Mouse (Mus musculus) embryo, embryonic 11 days (tissue): ENCODE results near the gene Gabrb1.
"Not testable (repeated sequence)": the region's sequence is repeated elsewhere in the genome, so short reads cannot be mapped to it uniquely, and the experiment has no call there.

Source experiments
- DNase-seq: peaks from one replicate; pipeline ENCODE4 v3.0.0-alpha.2; 2015

The Gabrb1 gene

DNA sequence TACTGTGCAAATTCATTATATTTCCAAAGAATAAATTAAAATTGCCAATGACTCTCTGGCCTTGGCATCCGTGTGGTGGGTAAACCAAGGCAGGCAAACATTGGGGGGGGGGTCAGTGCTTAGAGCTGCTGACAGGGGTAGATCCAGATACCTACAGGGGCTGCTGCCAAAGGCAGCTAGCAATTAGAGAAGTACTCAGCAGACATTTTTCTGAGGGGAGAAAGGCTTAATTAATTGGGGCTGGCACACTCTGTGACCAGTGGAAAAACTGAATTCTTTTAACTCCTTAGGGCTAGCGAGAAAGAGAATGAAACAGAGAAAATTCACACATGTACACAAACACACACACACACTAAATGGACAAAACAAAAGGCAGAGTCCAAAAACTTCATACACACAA, 388.3 kb downstream of the Gabrb1 start:
- no peak for DNase-seq

DNA sequence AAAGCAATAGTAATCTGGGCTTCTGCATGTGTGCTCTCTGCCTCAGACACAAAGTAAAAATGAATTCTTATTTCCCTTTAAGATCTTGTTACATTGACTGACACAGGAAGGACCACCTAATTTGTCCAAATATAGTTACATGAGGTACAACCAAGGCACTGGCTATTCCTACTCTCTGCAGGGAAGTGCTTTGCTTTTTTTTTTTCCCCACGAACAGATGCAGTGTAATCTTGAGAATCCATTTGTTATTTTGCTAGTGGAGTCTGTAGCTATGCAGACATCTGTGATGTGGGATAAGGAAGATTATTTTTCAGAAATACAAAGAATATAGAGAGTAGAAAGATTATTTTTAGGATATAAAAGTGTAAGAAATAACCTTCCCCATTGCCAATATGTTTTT, 406.2 kb downstream of the Gabrb1 start:
- no peak for DNase-seq

DNA sequence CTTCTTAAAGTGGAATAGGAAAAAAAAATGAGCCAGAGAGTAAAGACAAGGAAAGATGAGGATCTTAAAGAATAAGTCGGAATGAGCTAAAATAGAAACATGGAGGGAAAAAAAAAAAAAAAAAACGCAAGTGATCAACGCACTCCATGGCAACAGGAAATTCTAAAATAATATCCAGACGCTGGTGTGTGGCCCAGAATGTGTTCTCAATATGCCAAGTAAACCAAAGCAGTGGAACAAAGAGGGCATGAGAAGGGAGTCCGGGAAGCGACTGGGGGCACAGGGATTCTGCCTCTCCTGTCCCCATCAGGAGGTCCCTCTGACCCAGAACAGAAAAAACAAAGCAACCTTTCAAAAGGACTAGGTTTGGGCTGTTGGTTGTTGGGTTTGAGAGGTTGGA, 410.9 kb downstream of the Gabrb1 start:
- DNase-seq = peak; percentile 2

DNA sequence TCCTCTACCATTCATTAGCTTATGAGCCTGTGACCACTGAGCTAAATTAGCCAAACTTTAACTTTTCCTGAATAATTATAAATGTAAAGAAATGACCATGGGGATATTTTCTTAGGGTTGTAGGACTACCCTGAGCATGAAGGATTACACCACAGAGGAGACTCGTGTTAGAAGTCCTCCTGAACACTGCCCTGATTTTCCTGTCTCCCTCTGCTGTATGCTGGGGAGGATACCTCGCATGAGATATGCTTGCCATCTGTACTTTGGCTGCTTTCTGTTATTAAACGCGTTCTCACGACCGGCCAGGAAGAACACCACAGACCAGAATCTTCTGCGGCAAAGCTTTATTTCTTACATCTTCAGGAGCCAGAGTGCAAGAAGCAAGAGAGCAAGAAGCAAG, 411.5 kb downstream of the Gabrb1 start:
- not testable (repeated sequence) for DNase-seq

DNA sequence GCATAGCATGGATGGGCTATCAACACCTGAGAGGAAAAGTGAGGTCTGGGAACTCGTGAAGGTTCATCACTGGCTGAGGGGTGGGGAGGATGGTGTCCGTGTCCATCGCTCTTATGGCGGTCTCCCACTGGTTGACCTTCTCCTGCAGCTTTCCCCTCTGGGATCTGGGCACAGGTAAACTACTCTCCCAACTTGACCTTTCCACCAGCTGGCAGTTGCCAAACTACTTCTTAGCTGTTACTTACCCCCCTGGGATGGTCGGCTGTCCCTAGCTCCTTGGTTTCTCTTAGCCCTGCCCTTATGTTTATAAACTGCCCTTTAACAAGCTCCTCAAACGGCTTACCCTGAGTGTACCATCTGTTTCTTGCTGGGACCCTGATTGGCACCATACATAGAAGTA, 418.9 kb downstream of the Gabrb1 start:
- DNase-seq = no peak

DNA sequence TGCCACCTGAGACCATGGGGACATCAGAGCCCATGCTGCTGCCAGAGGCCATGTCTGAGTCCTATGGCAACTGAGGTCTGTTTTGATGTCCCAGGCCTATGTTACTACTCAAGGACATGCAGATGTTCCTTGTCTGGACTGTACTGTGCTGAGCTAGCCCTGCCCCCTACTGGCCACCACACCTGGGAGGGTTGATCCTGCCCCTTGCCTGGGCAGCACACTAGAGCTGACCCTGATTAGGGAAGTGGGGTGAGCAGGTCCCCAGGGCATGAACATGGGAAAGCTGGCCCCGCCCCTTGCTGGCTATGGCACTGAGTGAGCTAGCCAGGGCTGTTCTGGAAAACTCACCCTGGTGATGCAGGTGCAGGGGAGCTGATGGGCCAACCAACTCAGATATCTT, 428.6 kb downstream of the Gabrb1 start:
- DNase-seq = no peak

DNA sequence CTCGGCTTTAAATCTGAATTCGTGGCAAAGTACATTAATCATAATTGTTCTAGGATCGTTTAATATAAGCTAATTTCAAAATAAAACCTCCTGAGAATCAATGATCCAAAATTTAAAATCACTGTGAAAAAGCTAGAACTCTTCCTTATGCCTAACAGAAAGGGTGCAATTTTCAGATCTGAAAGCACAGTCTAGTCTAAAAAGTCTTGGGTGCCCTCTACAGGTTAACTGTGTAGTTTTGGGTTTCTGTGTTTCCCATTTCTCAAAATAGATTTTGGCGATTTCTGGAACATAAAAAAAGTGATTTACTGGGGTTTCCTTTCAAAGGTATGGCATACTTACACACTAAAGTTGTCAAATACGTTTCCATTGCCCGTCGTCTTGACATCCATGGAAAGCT, 436.7 kb downstream of the Gabrb1 start:
- DNase-seq = peak; percentile 63

DNA sequence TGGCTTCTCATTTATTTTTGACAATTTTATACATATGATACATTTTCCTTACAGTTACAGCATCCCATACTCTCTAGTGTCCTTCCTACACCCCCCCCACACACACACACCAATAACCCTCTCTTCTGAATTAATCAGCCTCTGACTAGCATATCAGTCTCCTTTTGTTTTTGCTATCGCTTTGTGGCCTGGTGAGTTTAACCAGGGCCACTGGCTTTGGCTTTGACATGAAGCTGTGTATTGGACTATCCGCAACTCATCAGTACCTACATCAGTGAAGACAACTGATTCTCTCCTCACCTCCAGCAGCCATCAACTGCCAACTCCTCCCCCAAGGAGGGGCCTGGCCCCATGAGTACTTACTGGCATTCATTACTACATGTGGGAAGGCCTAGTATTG, 437.1 kb downstream of the Gabrb1 start:
- DNase-seq = no peak

DNA sequence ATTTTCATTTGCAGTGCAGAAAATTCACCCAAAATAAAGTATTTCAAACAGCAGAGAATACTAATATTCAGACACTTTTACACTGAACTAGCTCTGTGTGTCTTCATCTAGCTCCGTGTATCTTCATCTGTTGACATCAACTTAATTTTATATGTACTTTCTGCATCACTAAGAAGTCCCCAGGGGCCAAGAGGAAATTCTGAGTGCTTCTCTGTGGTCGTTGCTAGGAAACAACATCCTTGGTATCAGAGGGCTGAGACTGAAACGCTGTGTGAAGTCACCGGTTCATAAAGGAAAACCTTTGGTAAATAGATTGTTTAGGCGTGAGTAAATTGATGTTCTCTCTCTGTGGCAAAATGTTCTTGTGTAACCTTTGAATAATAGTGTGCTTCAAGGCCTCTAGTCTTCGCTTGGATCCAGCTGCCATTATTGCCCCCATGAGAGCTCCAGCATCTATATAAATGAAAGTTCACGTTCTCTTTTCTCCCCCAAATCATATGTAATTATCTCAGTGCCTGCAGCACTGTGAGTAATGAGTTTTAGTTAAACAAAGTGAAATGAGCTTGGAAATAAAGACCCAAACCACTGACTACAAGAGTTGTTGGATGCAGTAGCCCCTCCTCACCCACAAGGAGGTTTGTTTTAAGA, 446.5 kb downstream of the Gabrb1 start:
- no peak for DNase-seq

DNA sequence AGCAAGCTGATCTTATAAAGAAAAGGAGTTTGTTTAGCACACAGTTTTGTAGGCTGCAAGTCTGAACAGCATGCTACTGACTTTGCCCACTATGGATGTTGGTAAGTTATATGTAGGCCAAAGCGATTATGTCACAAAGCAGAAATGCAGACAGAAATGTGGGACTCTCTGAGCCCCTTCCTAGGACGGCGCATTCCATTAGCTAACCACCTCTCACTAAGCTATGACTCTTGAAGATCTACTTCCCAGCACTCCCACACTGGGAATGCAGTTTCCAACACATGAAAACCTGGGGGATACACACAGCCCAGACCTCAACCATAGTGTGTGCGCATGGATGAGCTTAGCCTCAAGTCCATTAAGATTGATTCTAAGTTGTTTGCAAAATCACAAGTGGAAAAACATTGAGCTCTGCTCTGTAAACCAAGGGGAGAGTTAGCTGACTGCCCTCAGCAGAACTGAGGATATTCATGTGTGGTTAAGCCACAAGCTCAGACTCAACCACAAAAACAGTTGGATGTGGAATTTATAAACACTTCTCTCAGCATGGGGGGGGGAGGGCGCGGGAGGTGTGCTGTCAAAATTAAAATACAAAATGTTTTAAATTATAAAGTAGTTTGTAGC, 464.6 kb downstream of the Gabrb1 start:
- DNase-seq = no peak

DNA sequence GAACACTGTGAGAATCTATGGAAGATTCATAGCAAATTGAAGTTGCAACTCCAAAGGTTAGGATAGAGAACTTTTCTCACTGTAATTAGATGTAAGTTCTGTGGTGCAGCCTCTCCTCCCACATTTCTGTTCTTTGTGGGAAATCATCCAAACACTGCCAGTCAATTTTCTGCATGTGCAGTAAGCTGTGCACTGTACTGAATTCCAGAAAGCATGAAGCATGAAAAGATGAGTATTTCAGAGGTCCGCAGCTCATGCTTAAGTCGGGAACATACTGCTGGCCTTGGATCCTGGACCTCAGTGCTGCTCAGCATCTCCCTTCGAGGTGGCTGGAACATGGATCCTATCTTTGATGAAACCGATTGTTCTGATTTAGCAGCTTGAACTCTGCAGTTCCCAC, 468.8 kb downstream of the Gabrb1 start:
- DNase-seq = no peak

DNA sequence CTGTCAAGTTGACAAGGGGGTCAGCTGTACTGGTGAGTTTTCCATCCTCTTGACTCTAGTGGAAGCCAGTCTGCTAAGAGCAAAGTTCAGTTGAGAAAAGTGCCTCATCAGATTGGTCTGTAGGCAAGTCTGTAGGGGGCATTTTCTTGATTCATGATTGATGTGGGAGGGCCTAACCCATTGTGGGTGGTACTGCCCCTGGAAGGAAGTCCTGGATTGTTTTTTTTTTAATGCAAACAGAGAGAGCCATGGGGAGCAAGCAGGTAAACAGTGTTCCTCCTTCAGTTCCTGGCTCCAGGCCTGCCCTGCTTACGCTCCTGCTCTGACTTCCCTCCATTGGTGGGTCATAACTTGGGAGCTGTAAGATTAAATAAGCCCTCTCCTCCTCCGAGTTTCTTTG, 476.0 kb downstream of the Gabrb1 start:
- DNase-seq = no peak

DNA sequence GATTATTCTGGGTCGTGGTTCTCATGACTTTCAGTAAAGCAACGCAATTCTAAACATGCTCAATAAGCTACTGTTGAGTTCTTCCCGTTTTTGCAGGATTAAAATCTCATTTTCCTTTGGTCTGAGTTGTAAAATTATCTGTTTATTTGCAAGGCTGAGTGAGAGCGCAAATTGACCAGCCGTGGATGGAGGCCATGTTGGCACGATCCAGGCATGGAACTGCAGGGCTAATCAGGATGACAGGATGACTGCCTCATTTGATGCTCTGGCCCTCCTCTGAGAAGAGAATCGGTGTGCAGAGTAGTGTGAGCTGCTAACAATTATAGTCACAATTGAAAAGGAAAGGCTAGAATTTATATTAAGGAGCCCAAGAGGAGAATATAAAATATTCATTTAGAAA, 480.3 kb downstream of the Gabrb1 start:
- no peak for DNase-seq

DNA sequence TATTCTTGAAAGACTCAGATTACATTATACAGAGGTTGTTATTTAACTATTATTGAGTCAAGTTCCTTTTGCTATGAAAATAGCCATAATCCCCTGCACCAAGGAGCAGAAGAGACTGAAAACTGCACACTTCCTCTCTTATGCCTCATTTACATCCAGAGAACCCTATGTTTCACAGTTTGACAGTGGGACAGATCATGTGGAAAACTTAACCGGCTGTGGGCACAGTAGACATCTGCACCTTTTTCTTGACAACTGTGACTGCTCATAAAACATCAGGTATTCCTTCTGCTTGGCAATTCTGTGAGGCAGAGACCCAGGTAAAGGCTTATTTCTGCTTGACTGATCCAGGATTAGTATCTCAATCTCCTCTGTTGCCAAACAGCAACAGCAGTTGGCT, 481.7 kb downstream of the Gabrb1 start:
- no peak for DNase-seq

DNA sequence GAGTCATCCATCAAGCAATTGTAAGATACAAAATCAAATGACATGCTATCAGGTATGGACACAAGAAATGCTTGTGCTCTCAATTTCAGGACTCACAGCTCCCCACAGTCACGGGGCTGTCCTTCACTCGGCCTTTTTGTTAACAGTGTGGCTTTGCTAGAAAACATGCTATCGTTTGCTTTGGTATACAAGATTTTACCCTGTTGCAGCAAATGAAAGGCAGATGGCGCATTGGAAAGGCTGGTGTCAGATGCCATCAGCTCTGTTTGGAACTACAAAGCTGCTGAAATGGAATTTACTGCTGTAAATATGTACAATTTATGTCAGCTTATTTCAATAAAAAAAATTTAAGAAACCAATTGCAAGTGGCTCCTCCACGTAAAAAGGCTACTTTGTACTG, 490.8 kb downstream of the Gabrb1 start:
- peak; percentile 23 for DNase-seq

DNA sequence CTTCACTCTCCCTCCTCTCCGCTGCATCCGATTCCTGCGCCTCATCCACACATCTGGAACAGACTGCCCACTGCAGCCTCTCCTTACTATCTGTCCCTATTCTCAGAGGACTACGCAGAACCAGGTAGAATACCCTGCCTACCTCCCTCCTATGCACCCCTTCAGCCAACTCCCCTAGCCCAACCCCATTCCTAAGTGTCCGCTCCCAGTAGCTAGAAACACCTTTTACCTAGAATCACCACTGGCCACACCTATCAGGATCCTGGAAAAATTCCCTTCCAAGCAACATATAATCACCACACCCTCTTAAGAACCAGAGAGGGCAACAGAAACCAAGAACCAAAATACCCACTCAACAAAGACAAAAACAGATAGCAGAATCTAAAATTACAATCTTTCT, 493.0 kb downstream of the Gabrb1 start:
- DNase-seq = no peak

DNA sequence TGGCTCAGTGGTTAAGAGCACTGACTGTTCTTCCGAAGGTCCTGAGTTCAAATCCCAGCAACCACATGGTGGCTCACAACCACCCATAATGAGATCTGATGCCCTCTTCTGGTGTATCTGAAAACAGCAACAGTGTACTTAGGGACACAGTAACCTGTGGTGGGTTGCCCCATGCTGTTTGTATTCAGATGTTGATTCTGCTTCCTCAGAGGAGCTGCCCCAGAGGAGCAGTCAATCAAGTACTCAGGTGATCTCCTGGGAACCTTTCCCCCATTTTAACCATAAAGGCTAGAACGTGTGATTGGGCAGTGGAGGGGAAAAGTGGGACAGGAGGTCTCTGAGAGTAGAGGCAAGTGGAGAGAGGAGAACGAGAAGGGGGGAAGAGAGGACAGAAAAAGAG, 497.8 kb downstream of the Gabrb1 start:
- not testable (repeated sequence) for DNase-seq

DNA sequence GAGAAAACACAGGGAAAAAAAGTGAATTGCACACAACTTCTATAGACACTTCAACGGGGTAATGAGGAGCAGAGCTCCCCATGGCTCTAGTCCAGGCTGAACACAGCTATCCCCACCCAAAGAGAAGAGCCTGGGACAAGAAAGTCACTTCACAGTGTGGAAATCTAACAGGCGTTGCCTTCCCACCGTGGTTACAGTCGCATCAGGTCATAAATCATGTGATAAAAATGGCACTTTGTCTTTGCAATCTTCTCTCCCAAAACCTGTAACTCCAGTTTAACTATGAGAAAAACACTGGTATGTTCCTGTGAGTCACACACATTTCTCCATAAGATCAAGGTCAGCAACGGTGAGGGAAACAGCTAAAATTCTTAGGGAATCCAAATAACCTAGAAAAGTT, 498.7 kb downstream of the Gabrb1 start:
- DNase-seq = no peak

DNA sequence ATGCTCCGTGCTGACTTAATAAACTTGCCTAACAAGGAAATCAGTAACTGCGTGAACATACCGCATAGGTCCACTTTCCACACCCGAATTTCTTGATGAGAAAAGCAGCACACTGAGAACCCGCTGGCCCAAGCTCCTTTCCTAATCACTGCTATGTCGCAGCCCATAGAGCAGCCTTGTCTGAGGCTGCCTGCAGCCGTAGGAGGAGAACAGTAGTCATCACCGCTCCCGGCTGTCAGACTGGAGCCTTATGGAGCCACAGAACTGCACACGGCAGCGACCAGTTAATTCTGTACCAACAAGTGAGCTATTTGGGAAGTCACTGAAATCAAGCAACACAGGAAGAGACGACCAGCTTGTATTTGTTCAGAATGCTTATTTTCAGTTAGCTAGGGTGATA, 500.8 kb downstream of the Gabrb1 start:
- DNase-seq = no peak

DNA sequence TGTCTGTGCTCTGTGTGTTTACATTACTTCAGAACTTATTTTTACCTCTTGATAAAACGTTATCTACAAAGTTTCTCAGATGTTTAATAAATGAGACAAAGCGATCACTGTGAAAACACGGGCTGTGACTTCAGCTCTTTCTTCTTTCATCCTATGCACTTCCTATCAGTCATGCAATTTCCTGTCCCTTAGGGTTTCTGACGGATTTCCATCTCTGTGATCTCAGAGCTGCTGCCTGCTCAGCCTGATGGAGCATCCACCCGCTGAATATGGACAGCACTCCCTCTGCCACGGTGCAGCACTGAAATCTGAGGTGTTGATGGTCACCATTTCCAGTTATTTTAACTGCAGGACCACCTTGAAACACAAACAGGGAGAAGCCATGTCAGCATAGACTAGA, 501.6 kb downstream of the Gabrb1 start:
- no peak for DNase-seq

DNA sequence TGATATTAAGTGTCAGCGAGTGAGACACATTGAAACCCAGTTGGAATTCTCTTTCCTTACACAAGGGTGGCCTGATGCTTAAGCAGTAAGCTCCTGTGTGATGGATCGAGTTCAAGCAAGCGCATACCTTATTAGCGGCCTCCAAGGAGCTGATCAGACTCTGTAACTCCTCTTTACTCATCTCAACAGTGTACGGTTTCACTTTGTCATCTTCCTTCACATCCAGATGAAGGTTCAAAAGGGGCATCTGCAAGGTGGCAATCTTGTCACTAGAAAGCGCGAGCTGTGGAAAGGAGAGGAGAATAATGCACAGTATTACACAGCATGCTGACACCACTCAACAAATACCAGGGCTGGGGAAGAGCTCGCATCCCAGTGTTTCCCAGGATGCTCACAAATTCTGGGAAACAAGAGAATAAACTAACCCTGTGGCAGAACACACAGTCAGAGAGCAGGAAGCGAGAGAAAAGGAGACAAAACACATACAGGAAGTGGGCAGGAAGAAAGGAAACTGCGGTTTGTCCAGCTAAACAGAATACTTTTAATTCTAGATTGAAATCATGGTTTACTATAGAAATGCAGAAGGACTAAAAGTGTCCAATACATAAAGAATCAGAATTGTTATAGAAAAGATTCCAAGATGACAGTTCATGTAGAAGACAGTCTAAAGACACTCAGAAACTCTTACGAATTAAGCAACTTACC, 503.0 kb downstream of the Gabrb1 start:
- DNase-seq = no peak

DNA sequence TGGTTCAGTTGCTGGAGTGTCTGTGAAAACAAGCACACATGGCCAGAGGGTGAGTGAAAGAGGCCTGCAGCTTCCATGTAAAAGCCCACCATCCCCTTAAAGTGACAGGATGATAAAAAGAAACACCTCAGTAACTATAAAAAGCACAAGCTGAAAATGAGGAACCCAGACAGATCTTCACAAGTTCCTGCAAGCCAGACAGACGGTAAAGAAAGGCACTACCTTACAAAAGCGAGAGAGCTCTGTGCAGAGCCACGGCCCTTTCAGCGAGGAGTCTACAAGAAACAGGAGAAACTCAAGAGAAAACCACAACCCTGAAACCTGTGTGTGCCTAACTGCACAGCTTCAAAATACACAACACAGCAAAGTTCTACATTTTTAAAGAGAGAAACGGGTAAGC, 504.9 kb downstream of the Gabrb1 start:
- DNase-seq = no peak

DNA sequence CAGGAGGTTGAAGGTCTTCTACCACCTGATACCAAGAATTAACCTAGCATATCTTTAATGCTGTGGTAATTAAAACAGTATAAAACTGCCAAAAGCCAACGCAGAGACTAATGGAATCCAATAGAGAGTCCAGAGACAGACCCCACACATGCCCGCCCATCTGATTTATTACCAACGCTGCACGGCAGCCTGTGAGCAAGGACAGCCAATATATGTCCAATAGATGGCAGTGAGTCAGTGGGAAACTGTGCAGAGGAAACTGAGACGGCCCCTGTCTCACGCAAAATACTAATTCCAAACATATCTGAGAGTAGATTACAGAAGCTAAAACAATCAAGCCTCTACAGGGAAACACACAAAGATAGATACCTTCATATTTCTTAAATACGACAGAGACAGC, 506.5 kb downstream of the Gabrb1 start:
- DNase-seq = no peak

DNA sequence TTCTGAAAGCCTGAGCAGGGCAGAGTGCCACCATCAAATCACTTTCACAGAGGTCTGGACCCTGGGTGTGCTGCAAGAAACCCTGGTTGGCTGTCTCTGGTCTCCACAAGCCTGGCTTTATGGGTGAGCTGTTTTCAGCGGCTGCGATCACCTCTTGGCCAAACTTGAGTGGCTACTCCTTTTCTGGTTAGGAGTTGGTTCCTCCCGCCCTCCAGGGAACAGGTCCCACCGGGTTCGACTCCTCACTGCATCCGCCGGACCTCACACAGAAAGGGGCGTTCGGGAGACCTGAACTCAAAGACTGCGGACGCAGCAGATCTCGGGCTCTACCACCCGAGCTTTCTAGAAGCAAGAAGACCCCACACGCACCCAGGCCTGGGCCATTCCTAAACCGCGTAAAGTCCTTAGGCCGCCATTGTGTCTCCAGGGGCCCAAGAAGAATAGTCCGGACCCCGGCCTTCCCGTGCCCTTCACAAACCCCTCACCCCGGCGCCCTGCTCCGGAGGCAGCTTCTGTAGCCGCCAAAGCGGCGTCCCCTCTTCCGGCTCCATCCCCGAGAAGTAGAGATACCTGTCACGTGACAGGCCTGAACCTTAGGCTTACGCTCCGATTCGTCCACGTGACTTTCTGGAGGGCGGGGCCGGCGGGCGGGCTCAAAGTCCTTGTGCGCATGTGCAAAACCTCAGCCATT, 509.8 kb downstream of the Gabrb1 start, which contains the start of gene Commd8:
Gene Commd8 (minus strand): TSS at position 596 of the 691 bp plus-strand sequence.
- DNase-seq = peak; percentile 97
